Mouse (Mus musculus) bone marrow macrophage, adult 2 months (primary cell): ENCODE data around the gene Bcl2l11.

ENCODE experiments used
- CTCF ChIP-seq: IDR thresholded peaks from 2 replicates; pipeline ENCODE4 v1.5.1; 2012; ENCODE audit warnings: low read depth, mild to moderate bottlenecking, low read length, moderate library complexity
- POLR2A ChIP-seq: IDR thresholded peaks from 2 replicates; pipeline ENCODE4 v1.6.1; 2012; ENCODE audit warnings: mild to moderate bottlenecking, low read depth, low read length, borderline replicate concordance

GRCm38 (mm10) chr2:128190196-128190595, 64.4 kb downstream of the Bcl2l11 start:
- no peak for TF ChIP-seq CTCF
- no peak for TF ChIP-seq POLR2A
